Mouse (Mus musculus): ENCODE data around the gene Nfatc4.

The Nfatc4 gene

DNA sequence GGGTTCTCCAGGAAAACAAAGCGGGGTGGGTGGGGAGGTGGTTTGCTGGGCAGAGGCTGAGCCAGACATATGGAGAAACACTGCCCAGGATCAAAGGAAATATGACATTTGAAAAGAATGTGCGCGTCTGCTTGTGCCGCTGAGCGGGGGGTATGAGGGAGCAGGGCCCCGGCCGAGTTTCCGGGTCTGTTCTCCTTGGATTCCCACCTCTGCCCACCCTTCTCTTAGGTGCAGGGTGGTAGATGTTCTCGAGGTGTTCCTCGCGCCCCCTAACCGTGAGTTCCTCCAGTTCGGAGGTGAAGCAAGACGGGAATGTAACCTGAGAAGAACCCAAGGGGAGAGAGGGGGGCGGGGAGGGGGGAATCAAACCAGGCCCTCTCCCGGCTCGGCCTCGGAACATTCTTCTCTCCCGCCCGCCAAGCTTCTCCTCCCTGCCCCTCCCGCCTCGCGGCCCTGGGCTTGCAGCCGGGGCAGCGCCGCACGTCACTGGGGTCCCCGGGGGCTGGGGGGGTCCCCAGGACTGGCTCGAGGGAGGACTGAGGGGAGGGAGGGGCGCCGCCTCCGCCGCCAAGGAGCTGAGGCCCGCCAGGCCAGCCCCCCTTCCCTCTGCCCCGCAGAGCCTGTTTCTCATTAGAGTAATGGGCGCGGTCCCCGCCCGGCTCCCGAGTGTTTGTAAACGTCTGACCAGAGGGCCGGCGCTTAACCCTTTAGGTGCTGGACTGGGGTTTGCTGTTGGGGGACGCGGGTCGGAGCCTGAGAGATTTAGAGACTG lies at the start of gene Nfatc4:
Gene Nfatc4 (plus strand): TSS at position 154 of the 772 bp plus-strand sequence.
- no peak for DNase-seq (ENCODE audit: low read depth, low spot score)

DNA sequence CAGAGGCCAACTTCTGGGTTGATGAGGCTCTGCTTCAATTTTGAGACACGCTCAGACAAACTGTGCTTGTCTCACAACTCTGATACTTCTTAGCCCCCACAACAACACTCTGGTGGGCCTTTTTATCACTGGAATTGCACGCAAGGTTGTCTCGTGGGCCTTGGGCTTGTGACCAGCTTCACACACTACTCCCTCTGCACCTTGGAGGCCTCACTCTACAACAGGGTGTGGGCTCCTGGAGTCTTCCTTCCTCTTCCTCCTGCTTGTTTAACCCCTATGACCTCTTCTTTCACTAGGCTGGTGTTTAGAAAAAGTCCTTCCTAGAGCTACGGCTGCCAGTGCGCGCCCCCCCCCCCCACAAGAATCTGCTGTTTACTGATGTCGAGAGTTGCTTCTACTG lies 46.2 kb upstream of the Nfatc4 start:
- no peak for DNase-seq (ENCODE audit: low read depth, low spot score)

DNA sequence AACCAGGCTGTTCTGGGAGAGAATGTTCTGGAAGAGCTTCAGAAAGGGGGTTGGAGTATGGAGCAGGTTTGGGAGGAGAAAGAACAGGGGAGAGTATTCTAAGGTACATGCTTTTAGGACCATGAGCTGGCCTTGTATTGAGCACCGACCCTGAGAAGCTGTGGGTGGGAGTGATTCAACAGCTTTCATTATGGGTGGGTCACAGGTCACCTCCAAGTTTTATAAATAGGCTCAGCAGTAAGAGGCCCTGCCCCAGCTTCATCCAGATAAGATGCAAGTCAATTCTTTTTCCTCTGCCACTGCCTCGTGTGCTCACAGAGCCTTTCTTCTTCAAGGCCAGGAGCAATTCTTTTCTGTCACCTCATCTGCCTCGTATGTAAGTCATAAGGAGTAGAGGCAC lies 45.8 kb upstream of the Nfatc4 start:
- DNase-seq (ENCODE audit: low read depth, low spot score): no peak

DNA sequence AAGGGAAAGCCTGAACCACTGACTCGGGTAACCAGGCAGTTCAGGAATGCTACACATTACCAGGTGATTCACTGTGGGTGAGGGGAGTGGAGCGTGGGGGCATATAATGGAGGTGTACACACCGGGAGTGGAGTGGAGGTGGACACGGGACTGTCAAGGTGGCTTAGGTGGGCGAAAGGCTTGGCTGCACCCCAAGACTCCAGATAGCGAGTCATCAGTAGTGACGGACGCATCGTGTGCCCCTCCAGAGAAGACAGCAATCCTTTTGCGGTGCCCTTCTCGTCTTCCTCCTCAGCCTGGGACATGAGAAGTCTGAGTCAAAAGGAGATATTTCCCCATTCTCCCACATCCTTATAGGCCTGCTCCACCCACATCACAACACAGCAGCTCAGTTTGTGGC lies 45.1 kb upstream of the Nfatc4 start:
- no peak for DNase-seq (ENCODE audit: low read depth, low spot score)

DNA sequence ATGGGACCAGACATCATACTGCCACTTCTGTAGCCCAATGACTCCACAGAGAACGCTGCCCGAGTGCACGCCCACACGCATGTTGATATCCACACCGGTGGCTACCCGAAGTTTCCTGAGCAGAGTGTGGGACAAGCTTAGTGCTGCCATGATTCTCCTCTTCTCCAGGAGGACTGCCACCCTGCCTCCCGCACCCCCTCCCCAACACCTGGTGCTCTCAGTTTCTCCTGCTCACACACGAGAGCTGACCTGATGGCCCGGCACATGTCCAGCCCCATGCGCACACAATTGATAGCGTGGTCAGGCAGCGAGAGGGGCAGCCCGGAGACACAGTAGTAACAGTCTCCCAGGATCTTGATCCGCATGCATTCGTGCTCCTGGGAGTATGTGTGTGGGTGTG lies 44.3 kb upstream of the Nfatc4 start:
- no peak for DNase-seq (ENCODE audit: low read depth, low spot score)

DNA sequence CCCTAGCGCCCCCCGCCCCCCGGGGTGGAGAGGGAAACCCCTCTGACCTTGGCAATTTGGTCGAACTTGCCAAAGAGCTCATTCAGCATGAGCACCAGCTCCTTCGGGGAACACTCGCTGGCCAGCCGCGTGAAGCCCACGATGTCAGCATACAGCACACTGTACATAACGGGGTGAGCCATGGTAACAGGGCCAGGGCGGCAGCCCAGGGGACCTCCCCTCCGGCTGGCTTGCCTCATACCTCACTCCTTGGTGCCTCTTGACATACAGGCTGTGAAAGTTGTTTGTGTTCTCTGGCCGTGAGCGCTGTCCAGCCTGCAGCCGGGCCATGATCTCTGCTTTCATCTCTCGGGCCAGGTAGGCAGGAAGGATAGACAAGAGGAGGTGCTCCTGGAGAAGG lies 43.3 kb upstream of the Nfatc4 start:
- no peak for DNase-seq (ENCODE audit: low read depth, low spot score)

DNA sequence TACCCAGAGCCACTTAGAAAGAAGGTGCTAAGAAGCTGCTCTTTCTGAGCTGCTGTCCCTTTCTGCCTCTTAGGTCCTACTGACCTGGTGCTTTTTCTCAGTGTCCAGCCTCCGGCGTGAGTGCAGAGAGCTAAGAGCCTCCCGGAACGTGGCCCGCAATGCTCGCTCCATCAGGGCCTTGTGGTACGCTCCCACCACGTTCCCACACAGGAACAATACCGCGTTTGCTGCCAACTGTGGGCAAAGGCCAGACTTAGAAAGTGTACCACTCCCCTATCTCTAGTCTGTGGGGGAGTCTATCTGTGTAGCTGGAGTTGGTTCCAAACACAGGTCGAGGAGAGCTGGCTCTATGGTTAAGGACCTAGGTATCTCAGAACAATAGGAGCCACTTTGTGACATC lies 42.2 kb upstream of the Nfatc4 start:
- DNase-seq (ENCODE audit: low read depth, low spot score): no peak

DNA sequence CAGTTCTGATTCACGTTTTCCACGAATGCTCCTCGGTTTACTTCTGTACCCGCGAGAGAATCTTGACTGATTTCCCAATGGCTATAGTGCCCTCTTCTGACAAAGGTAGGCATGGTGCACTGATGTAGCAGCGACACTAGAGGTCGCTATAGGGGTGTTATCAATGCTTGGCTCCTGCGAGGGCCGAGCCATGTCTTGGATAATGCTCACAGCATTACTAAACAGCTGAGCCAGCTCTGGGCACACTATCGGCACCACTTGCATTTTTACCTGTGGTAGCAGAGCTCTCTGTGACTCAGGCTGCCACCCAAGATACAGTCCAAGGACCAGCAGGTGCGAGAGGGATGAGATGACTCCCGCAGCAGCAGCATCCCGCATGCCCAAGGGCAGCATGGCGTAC lies 41.6 kb upstream of the Nfatc4 start:
- peak; percentile 81 for DNase-seq (ENCODE audit: low read depth, low spot score)

DNA sequence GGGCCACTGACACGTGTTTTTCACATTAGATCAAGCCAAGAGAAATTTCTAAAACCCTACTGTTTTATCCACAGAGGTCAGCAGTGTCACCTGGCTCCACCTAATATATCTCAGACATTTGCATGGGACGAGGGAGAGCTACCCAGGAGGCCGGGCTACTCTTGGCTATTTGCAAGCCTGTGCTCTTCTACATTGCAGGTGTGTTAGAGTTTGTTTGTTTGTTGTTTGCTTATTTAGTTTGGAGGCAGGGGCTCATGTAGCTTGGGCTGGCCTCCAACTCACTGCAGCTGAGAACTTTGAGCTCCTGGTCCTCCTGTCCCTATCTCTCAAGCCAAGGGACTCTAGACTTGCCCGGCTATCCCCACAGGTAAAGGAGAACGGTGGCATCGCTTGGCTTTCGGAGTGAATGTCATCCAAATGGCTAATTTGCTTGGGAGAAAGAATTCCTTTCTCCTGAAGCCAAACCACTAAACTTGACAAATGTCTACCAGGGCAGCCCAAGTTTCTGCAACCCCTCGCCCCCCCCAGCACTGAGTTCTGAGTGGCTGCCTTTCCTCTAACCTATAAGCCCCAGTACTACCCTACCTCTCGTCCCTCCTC lies 40.5 kb upstream of the Nfatc4 start:
- DNase-seq (ENCODE audit: low read depth, low spot score): no peak

DNA sequence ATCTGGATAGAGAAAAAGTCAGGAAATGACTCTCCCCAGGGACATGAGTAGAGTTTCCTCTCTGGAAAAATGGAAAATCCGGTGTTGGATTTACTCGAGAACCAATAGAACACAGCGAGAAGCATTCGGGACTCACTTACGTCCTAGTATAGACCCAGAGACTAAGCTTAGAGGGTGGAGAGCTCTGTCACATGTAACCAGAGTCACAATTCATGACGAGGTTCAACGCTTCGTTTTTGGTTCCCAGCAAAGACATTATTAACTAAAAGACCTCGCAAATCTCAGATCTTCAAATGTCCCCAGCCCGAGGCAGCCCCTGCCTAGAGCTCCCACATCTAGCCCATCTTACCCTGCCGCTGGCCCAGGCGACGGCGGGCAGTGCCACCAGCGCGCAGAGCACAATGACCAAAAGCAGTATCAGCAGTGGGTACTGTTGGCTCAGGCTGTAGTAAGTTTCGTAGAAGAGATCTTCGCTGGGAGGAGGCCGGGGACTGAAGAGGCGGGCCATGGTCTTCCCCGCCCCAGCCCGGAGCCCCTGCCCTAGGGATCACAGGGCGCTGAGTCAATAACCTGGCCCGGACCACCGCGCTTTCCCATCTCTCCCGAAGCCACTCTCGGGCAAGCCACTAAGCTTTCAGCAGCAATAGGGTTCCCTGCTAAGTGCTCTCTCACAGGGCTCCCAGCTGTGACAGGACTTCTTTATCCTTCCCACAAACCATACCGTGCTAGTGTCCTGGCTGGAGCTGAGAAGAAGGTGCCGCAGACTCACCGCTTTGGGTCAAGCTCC lies 39.6 kb upstream of the Nfatc4 start:
- no peak for DNase-seq (ENCODE audit: low read depth, low spot score)

DNA sequence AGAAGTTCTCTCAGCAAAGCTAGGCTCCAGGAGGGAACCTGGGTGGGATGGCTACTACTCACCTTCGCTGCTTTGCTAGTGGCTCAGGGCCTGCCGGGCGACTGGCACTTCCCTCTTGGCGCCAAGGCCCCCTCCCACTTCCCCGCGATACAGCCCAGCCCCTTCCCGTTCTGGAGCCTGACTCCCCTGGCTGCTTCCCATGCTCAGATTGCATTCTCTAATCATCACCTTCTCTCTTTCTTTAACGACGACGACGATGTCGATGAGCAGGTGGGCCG lies 39.0 kb upstream of the Nfatc4 start, which contains the start of gene Adcy4:
Gene Adcy4 (minus strand): TSS at position 138 of the 278 bp plus-strand sequence.
- DNase-seq (ENCODE audit: low read depth, low spot score): no peak

DNA sequence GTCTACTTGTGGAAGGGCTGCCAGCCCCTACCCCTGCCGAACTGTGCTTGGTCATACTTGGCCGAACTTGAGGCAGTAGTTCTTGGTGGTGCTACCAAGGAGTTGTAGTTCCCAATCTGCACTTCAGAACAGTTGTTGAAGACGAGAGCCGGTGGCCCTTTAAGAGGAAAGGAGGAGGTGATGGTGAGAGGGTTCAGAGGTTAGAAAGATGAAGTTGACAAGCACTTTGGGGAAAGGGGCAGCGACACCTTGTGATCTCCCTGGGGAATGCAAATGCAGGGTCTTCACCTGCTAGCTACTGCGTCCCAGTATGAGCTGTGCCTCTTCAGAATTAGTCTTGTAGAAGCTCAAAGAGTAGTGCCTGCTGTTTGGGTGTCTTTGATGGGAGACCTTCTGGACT lies 37.7 kb upstream of the Nfatc4 start:
- peak; percentile 13 for DNase-seq (ENCODE audit: low read depth, low spot score)

DNA sequence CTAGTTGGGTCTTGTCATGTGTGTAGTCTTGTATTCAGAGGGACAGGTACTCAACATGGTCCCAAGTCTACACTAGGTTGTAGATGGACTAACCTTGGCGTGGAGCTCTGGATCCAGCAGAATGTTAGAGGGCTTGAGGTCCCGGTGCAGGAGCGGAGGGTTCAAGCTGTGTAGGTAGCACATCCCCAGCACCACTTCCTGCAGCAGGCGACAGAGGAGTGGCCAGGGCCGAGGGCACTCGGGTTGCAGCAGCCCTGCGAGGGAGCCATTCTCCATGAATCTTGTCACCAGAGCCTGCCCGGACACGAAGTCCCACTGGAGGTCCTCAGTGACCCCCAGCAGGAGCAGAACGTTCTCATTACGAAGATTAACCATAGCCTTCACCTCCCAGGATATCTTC lies 35.2 kb upstream of the Nfatc4 start:
- no peak for DNase-seq (ENCODE audit: low read depth, low spot score)

DNA sequence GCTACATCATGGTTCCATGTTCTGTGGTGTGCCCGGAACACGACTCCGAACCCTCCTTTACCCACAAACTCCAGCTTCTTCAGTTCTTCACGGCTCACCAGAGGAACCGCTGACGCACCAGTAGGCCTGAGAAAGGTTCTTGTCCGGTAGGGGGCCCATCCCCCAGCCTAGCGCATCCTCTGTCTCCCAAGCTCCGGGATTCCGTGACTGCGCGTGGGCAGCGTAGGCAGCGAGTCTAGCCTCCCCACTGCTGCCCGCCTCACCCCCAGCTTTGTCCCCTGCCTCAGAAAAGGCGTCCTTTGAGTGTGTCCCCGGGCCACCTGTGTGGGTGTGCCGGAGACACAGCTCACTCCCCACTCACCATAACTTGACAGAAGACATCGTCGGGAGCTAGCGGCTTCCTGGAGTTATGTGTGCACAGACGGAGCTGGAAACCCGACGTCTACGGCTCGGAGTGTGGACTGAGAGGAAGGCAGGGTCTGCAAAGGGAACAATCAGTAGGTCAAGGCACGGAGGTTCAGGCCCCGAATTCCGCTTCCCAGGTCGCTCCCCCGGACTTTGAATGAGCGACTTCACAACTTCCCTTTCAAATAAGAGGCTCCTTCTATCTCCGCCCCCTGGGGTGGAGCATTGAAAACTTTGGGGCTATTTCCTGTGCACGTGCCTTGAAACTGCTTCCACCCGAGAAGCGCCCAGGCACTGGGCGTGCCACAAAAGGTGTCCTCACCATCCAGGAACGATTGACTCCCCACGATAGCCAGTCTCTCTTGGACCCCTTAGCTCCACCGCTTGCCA lies 34.5 kb upstream of the Nfatc4 start, which contains the start of gene Ripk3:
Gene Ripk3 (minus strand): TSS at position 610 of the 795 bp plus-strand sequence.
- peak; percentile 91 for DNase-seq (ENCODE audit: low read depth, low spot score)

DNA sequence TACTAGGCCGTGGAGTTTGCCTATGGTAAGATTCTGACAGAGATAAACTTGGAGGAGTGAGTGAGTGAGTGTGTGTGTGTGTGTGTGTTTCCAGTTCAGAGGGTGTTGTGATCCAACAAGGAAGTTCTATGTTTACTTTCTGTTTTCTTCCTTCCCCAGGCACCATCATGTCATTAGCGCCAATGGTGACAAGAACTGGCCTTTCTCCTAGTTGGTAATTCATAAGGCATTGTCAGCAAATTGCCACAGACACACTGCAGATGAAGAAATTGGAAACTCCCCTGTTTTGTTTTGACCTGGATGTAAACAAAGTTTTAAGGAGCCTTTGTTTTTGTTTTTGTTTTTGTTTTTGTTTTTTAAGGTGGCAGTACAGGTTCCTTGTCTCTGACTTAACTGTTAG lies 29.5 kb upstream of the Nfatc4 start:
- no peak for DNase-seq (ENCODE audit: low read depth, low spot score)

DNA sequence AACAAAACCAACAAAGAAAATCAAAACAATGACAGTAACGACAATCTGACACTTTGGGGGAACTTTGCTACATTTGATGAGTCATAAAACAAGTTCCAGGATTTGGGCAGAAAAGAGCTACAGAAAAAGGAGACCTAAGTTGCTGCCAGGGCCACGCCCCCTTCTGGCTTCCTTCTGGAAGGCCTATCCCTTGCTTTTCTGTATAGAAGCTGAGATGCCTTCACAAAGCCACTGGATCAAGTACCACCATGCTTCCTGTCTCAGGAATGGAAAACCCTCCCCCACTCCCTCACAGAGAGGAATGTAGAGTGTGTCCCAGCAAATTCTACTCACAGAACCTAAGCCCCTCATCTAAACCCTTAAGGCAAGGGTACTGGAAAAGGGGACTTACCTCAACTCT lies 29.0 kb upstream of the Nfatc4 start:
- no peak for DNase-seq (ENCODE audit: low read depth, low spot score)

DNA sequence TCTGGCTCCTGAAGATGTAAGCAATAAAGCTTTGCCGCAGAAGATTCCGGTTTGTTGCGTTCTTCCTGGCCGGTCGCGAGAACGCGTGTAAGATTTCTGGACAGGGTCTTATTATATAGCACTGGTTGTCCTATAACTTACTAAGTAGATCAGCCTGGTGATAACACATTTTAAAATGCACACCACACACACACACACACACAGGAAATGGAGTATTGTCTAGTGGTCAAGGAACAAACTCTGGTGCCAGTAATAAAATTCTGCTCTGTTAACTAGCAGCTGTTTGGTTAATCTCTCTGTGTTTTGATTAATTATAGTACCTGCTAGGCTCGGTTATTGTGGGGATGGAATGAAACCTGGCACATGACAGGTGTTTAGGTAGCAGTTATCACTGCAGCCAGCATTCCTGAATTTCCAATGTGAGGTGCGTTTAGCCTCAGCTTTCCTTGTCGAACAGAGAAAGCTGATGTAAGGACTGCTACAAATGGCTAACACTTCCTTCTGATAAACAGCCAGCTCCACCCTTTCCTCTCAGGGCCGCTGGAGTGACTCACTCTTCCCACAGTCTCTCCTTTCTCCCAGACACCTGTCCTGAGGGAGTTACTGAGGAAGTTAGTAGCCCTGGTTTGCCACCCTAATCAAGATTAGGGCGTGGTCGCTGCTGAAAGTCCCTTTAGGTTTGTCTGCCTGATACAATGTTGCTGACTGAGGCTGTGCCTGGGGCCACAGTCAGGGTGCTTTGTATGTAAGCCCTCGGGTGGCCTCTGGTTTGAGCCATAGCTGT lies 27.4 kb upstream of the Nfatc4 start:
- DNase-seq (ENCODE audit: low read depth, low spot score): no peak

DNA sequence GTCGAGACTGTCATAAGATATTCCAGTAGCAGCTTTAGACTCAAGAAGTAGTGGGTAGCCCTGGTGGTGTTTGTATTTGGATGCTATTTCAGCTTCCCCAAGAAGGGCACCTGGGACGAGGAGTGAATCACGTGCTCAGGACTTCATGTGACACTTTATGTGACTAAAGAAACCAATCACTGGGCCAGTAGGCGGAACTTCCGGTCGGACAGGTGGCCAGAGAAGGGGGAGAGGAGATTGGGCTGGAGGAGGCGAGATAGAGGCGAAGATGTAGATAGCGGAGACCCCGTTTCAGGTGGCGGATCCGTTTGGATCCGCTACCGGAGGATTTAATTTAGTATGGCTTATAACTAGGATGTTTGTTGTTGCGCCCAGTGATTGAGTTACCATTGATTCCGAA lies 8.1 kb upstream of the Nfatc4 start:
- peak; percentile 87 for DNase-seq (ENCODE audit: low read depth, low spot score)

DNA sequence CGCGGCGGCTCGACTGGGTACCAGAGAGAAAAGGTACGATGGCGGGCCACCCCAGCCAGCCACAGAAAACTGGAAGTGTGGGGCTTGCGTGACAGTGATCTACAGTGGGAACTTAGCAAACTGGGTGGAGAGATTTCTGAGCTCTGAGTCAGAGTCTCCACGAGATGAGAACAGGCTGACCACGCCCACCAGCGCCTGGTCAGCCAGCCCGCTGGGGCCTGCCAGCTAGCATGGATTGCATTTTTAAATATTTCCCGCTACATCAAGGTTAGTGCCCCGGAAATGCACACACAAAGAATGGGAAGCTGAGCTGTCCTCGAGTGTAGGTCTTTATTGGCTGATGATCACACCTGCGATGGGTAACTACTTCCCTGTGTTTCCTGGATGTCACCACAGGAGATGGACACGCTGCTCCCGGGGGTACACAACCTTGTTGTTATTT lies 7.6 kb upstream of the Nfatc4 start:
- DNase-seq (ENCODE audit: low read depth, low spot score): peak; percentile 58

DNA sequence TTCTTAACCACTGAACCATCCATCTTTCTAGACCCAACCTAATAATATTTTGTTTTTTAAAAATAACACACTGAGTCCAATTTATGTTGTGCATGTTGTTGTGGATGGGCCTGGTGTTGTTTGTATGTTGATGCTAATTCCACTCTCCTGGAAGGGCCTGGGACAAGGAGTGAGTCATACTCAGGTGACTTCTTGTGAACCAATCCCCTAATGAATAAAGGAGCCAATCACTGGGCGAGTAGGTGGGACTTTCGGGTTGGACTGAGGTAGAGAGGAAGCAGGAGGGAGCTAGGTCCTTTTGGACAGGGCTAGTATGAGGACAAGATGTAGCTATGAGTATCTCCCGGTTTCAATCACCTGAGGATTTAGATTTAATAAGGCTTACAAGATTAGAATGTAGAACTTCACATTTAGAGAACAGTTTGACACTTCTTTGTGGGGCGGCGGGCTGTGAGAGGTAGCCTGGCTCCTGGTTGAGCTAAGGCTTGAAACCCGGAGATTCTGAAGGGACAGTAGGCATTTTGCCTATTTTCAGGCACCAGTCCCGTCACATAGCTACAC lies 3.0 kb upstream of the Nfatc4 start:
- no peak for DNase-seq (ENCODE audit: low read depth, low spot score)

DNA sequence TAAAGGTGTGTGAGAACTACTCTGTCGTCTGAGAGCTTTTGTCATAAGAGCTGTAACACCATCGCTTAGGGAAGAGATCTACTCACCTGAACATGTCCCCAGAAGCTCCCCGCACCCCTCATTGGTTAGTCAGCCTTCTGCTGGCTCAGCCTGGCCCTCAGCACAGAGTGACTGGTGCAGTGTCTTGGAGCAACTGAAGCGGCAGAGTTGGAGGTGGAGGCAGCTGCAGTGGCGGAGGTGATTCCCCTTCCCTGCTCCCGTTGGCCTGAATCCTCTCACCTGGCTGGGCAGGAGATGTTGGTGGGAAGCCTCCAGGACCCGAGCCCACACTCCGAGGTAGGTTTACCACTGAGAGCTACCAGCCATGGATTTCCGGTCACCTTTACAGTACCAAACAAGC lies 2.4 kb upstream of the Nfatc4 start:
- DNase-seq (ENCODE audit: low read depth, low spot score): no peak

All from A20 (cell line).